Mouse (Mus musculus) kidney, embryonic 15.5 days (tissue): Measurements from ENCODE around the gene Sdk2. TPM values are rescaled to one million over a fixed set of nuclear protein-coding genes. Genes with fewer than 3 reads are reported as not detected.

Source experiments
- ATAC-seq: fragments of 200-750 bp; cut with Nextera tagmentation; replicated peaks from 2 replicates; pipeline ENCODE4 v1.8.0; 2017; ENCODE audit warnings: moderate TSS enrichment; ENCODE audit not compliant: low FRiP score
- H3K27ac ChIP-seq: fragments of 300-500 bp; sonication (generic); 2 replicates; pipeline ENCODE4 v1.5.1; 2015; ENCODE audit warnings: mild to moderate bottlenecking, inconsistent platforms
- H3K27me3 ChIP-seq: fragments of 300-500 bp; sonication (generic); 2 replicates; pipeline ENCODE4 v1.6.1; 2015; ENCODE audit warnings: inconsistent platforms
- H3K36me3 ChIP-seq: fragments of 300-500 bp; sonication (generic); 2 replicates; pipeline ENCODE4 v1.6.1; 2015; ENCODE audit warnings: inconsistent platforms
- H3K4me1 ChIP-seq: fragments of 300-500 bp; sonication (generic); 2 replicates; pipeline ENCODE4 v1.6.1; 2015; ENCODE audit warnings: inconsistent platforms
- H3K4me2 ChIP-seq: fragments of 300-500 bp; sonication (generic); 2 replicates; pipeline ENCODE4 v1.6.1; 2015; ENCODE audit warnings: moderate library complexity, mild to moderate bottlenecking, inconsistent platforms
- H3K4me3 ChIP-seq: fragments of 300-500 bp; sonication (generic); replicated peaks from 2 replicates; pipeline ENCODE4 v1.5.1; 2015; ENCODE audit warnings: mild to moderate bottlenecking, inconsistent platforms
- H3K9ac ChIP-seq: fragments of 300-500 bp; sonication (generic); 2 replicates; pipeline ENCODE4 v1.6.1; 2015; ENCODE audit warnings: mild to moderate bottlenecking, inconsistent platforms
- H3K9me3 ChIP-seq: fragments of 300-500 bp; sonication (generic); replicated peaks from 2 replicates; pipeline ENCODE4 v1.6.1; 2016; ENCODE audit warnings: inconsistent platforms
- WGBS: fragments of 180-500 bp; shearing (Covaris S2); methylation state at CpG from one replicate; pipeline ENCODE4 v1.1.7; 2015; ENCODE audit warnings: mixed read lengths; 5-methylcytosine and 5-hydroxymethylcytosine counted together
- polyA plus RNA-seq: library from polyadenylated mRNA; unstranded; fragments of >200 nt; fragmentation: Nextera tagmentation; extraction: Ambion mirVana; gene quantifications from 2 replicates; pipeline ENCODE4 v1.2.1, GENCODE M21; 2015

Sdk2 gene
- polyA plus RNA-seq, 1 experiment from 2014 or later: 4.3 TPM

- 37% methylated on average over 10 of the region's 10 CpGs for WGBS
- H3K9me3 ChIP-seq: no peaks in the 10 kb centered on the region
- no peak overlapping the region for H3K4me3 ChIP-seq
- H3K27me3 ChIP-seq: no peaks in the 10 kb centered on the region
- H3K27ac ChIP-seq: peak overlapping the region; percentile 39; the same call in 1 of the 2 replicates
- no peak for ATAC-seq
- no peak overlapping the region for H3K9ac ChIP-seq
- H3K4me1 ChIP-seq: peaks cover 32% of the 10 kb centered on the region
- no peaks in the 10 kb centered on the region for H3K36me3 ChIP-seq
- H3K4me2 ChIP-seq: no peak overlapping the region
Observed at GRCm38 (mm10) chr11:113766284-113766985, 300.4 kb downstream of the Sdk2 start.

- Histone ChIP-seq H3K36me3 (no peaks in the 10 kb centered on the region), H3K27ac (no peak overlapping the region), H3K27me3 (no peaks in the 10 kb centered on the region), H3K4me2 (no peak overlapping the region), H3K4me3 (no peak overlapping the region), H3K4me1 (peaks cover 32% of the 10 kb centered on the region), H3K9me3 (no peaks in the 10 kb centered on the region), H3K9ac (no peak overlapping the region)
- 84% methylated on average over 6 of the region's 6 CpGs for WGBS
- no peak for ATAC-seq
Observed at GRCm38 (mm10) chr11:113764132-113764849, 302.6 kb downstream of the Sdk2 start.

- H3K4me1 ChIP-seq: peaks cover 32% of the 10 kb centered on the region
- H3K9ac ChIP-seq: no peak overlapping the region
- no peak overlapping the region for H3K4me3 ChIP-seq
- H3K27me3 ChIP-seq: no peaks in the 10 kb centered on the region
- ATAC-seq: peak; percentile 44; the same call in 1 of the 2 replicates
- H3K27ac ChIP-seq: no peak overlapping the region; the same call in 1 of the 2 replicates
- H3K4me2 ChIP-seq: peak overlapping the region; percentile 28; the same call in 1 of the 2 replicates
- no peaks in the 10 kb centered on the region for H3K36me3 ChIP-seq
- 12% methylated on average over 5 of the region's 5 CpGs for WGBS
- H3K9me3 ChIP-seq: no peaks in the 10 kb centered on the region
Observed at GRCm38 (mm10) chr11:113763449-113763848, 303.4 kb downstream of the Sdk2 start.

GRCm38 (mm10) chr11:113762136-113762797 is 304.6 kb downstream of the Sdk2 start:
- H3K27me3 ChIP-seq: no peaks in the 10 kb centered on the region
- no peak overlapping the region for H3K4me2 ChIP-seq
- WGBS: 67% methylated on average over 8 of the region's 8 CpGs
- no peak overlapping the region for H3K27ac ChIP-seq
- H3K4me1 ChIP-seq: peaks cover 25% of the 10 kb centered on the region
- H3K9me3 ChIP-seq: no peaks in the 10 kb centered on the region
- no peak overlapping the region for H3K9ac ChIP-seq
- H3K36me3 ChIP-seq: no peaks in the 10 kb centered on the region
- no peak for ATAC-seq
- no peak overlapping the region for H3K4me3 ChIP-seq

- ATAC-seq: no peak
- H3K27ac ChIP-seq: no peak overlapping the region
- 83% methylated on average over 7 of the region's 7 CpGs for WGBS
- H3K27me3 ChIP-seq: no peaks in the 10 kb centered on the region
- H3K36me3 ChIP-seq: no peaks in the 10 kb centered on the region
- H3K9me3 ChIP-seq: no peaks in the 10 kb centered on the region
- H3K4me1 ChIP-seq: peaks cover 19% of the 10 kb centered on the region
- no peak overlapping the region for H3K4me3 ChIP-seq
- no peak overlapping the region for H3K4me2 ChIP-seq
- no peak overlapping the region for H3K9ac ChIP-seq
Observed at GRCm38 (mm10) chr11:113761646-113762045, 305.2 kb downstream of the Sdk2 start.

GRCm38 (mm10) chr11:113760476-113760875 is 306.4 kb downstream of the Sdk2 start:
- H3K36me3 ChIP-seq: no peaks in the 10 kb centered on the region
- H3K9me3 ChIP-seq: no peaks in the 10 kb centered on the region
- 54% methylated on average over 7 of the region's 7 CpGs for WGBS
- H3K27me3 ChIP-seq: no peaks in the 10 kb centered on the region
- H3K4me2 ChIP-seq: no peak overlapping the region
- no peak for ATAC-seq
- peaks cover 11% of the 10 kb centered on the region for H3K4me1 ChIP-seq
- H3K9ac ChIP-seq: no peak overlapping the region
- no peak overlapping the region for H3K27ac ChIP-seq
- no peak overlapping the region for H3K4me3 ChIP-seq

- no peak for ATAC-seq
- 94% methylated on average over 5 of the region's 5 CpGs for WGBS
- H3K27me3 ChIP-seq: no peaks in the 10 kb centered on the region
- no peaks in the 10 kb centered on the region for H3K9me3 ChIP-seq
- peaks cover 21% of the 10 kb centered on the region for H3K4me1 ChIP-seq
- H3K4me2 ChIP-seq: no peak overlapping the region
- H3K9ac ChIP-seq: no peak overlapping the region
- no peak overlapping the region for H3K27ac ChIP-seq
- no peaks in the 10 kb centered on the region for H3K36me3 ChIP-seq
- no peak overlapping the region for H3K4me3 ChIP-seq
Observed at GRCm38 (mm10) chr11:113758851-113759250, 308.0 kb downstream of the Sdk2 start.

- no peak for ATAC-seq
- Histone ChIP-seq H3K9me3 (no peaks in the 10 kb centered on the region), H3K27ac (no peak overlapping the region), H3K9ac (no peak overlapping the region), H3K4me1 (peaks cover 23% of the 10 kb centered on the region), H3K27me3 (no peaks in the 10 kb centered on the region), H3K36me3 (no peaks in the 10 kb centered on the region), H3K4me2 (no peak overlapping the region), H3K4me3 (no peak overlapping the region)
- 95% methylated on average over 12 of the region's 12 CpGs for WGBS
Observed at GRCm38 (mm10) chr11:113756578-113756977, 310.3 kb downstream of the Sdk2 start.

GRCm38 (mm10) chr11:113755878-113756277 is 311.0 kb downstream of the Sdk2 start:
- ATAC-seq: no peak
- no peaks in the 10 kb centered on the region for H3K9me3 ChIP-seq
- H3K9ac ChIP-seq: no peak overlapping the region
- no peak overlapping the region for H3K4me3 ChIP-seq
- H3K4me2 ChIP-seq: no peak overlapping the region
- no peaks in the 10 kb centered on the region for H3K36me3 ChIP-seq
- no peaks in the 10 kb centered on the region for H3K27me3 ChIP-seq
- peaks cover 23% of the 10 kb centered on the region for H3K4me1 ChIP-seq
- no peak overlapping the region for H3K27ac ChIP-seq
- WGBS: 93% methylated on average over 14 of the region's 14 CpGs

- H3K36me3 ChIP-seq: no peaks in the 10 kb centered on the region
- no peak overlapping the region for H3K27ac ChIP-seq
- no peak overlapping the region for H3K4me2 ChIP-seq
- H3K27me3 ChIP-seq: no peaks in the 10 kb centered on the region
- no peak overlapping the region for H3K9ac ChIP-seq
- no peaks in the 10 kb centered on the region for H3K9me3 ChIP-seq
- WGBS: 57% methylated on average over 9 of the region's 9 CpGs
- peaks cover 30% of the 10 kb centered on the region for H3K4me1 ChIP-seq
- no peak overlapping the region for H3K4me3 ChIP-seq
- no peak for ATAC-seq
Observed at GRCm38 (mm10) chr11:113754845-113755244, 312.0 kb downstream of the Sdk2 start.

GRCm38 (mm10) chr11:113752685-113753430 is 314.0 kb downstream of the Sdk2 start:
- Histone ChIP-seq H3K9ac (no peak overlapping the region), H3K27me3 (no peaks in the 10 kb centered on the region), H3K36me3 (0 out of 2 replicates have a peak, but pooled peaks cover 8% of the 10 kb centered on the region), H3K9me3 (no peaks in the 10 kb centered on the region), H3K4me1 (peaks cover 49% of the 10 kb centered on the region), H3K27ac (0 out of 2 replicates have a peak overlapping the region, but pooled peaks have one; percentile 97), H3K4me3 (no peak overlapping the region), H3K4me2 (peak overlapping the region; percentile 77; the same call in 1 of the 2 replicates)
- no peak for ATAC-seq
- 94% methylated on average over 10 of the region's 10 CpGs for WGBS
